Mouse (Mus musculus): Measurements from ENCODE around the gene Gdpgp1.

DNA sequence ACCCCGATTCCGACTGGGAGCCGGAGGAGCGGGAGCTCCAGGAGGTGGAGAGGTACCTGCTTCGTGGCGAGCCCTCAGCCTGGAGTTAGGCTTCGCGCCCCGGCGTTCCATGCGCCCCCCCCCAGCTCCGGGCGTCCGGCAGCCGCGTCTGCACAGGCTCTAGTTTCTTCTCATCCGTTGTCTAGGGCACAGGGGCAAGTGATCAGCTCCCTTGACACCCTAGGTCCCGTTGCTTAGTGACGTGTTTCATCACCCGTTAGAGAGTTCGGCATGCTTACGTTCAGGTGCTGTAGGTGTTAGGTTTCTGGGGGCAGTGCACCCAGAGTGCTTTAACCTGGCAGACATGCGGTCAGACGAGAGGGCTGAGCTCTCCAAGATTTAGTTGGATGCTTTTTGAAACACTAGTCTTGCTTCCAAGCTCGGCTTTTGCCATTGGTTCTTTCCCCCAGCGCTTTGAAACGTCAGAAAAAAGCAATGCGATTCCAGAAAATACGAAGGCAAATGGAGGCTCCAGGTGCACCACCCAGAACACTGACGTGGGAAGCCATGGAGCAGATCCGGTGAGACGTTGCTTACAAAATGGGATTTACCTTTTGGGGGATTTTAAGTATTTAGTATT is 28.8 kb downstream of the Gdpgp1 start:
- TF ChIP-seq POLR2A (IDR thresholded peaks at IDR 0.05; ENCODE audit: insufficient read depth, low read depth, low read length) (no peak), CTCF (IDR thresholded peaks at IDR 0.05; ENCODE audit: insufficient read depth, low read depth, low read length) (no peak)
